Mouse (Mus musculus) neural tube, embryonic 14.5 days (tissue): Measurements from ENCODE around the gene Fgfr2. TPM values are rescaled to one million over a fixed set of nuclear protein-coding genes. Genes with fewer than 3 reads are reported as not detected.

Experiments
- ATAC-seq: fragments of 200-750 bp; cut with Nextera tagmentation; 2 replicates; pipeline ENCODE4 v1.8.0; 2017; ENCODE audit warnings: low read depth, mild to moderate bottlenecking, moderate TSS enrichment, moderate library complexity
- H3K27ac ChIP-seq: fragments of 300-500 bp; sonication (generic); 2 replicates; pipeline ENCODE4 v1.5.1; 2014; ENCODE audit warnings: low read depth, mild to moderate bottlenecking, control low read depth, low read length, moderate library complexity, mixed read lengths
- H3K27me3 ChIP-seq: fragments of 300-500 bp; sonication (generic); 2 replicates; pipeline ENCODE4 v1.6.1; 2014; ENCODE audit warnings: low read length; ENCODE audit not compliant: control insufficient read depth, insufficient read depth
- H3K36me3 ChIP-seq: fragments of 300-500 bp; sonication (generic); 2 replicates; pipeline ENCODE4 v1.6.1; 2014; ENCODE audit warnings: low read length, mixed read lengths; ENCODE audit not compliant: control insufficient read depth, insufficient read depth
- H3K4me1 ChIP-seq: fragments of 300-500 bp; sonication (generic); 2 replicates; pipeline ENCODE4 v1.6.1; 2014; ENCODE audit warnings: low read length; ENCODE audit not compliant: control insufficient read depth, insufficient read depth
- H3K4me2 ChIP-seq: fragments of 300-500 bp; sonication (generic); 2 replicates; pipeline ENCODE4 v1.6.1; 2014; ENCODE audit warnings: mild to moderate bottlenecking, low read depth, low read length, control low read depth
- H3K4me3 ChIP-seq: fragments of 300-500 bp; sonication (generic); 2 replicates; pipeline ENCODE4 v1.5.1; 2014; ENCODE audit warnings: low read depth, low read length, control low read depth, mixed read lengths
- H3K9ac ChIP-seq: fragments of 300-500 bp; sonication (generic); replicated peaks from 2 replicates; pipeline ENCODE4 v1.6.1; 2014; ENCODE audit warnings: low read depth, mild to moderate bottlenecking, control low read depth, low read length, mixed read lengths
- H3K9me3 ChIP-seq: fragments of 300-500 bp; sonication (generic); 2 replicates; pipeline ENCODE4 v1.6.1; 2016; ENCODE audit warnings: low read length; ENCODE audit not compliant: control insufficient read depth
- WGBS: fragments of 180-500 bp; shearing (Covaris S2); extraction: QIAGEN DNeasy Blood & Tissue Kit; methylation state at CpG from one replicate; pipeline ENCODE4 v1.1.7; 2014; 5-methylcytosine and 5-hydroxymethylcytosine counted together
- polyA plus RNA-seq: library from polyadenylated mRNA; unstranded; fragments of >200 nt; fragmentation: Nextera tagmentation; extraction: Ambion mirVana; gene quantifications from 2 replicates; pipeline ENCODE4 v1.2.1, GENCODE M21; 2014

Fgfr2 gene
- polyA plus RNA-seq, 1 experiment from 2014 or later: 28.1 TPM

- no peaks in the 10 kb centered on the region for H3K36me3 ChIP-seq
- no peak overlapping the region for H3K4me2 ChIP-seq
- no peaks in the 10 kb centered on the region for H3K4me1 ChIP-seq
- H3K27me3 ChIP-seq: no peaks in the 10 kb centered on the region
- H3K27ac ChIP-seq: no peak overlapping the region
- no peaks in the 10 kb centered on the region for H3K9me3 ChIP-seq
- no peak overlapping the region for H3K9ac ChIP-seq
- H3K4me3 ChIP-seq: no peak overlapping the region
- WGBS: 82% methylated on average over 7 of the region's 7 CpGs
- ATAC-seq: no peak
Measured at GRCm38 (mm10) chr7:132091551-132091950, 1031.6 kb downstream of the Fgfr2 start.

- no peak for ATAC-seq
- Histone ChIP-seq H3K27ac (no peak overlapping the region), H3K9ac (no peak overlapping the region), H3K27me3 (no peaks in the 10 kb centered on the region), H3K4me1 (no peaks in the 10 kb centered on the region), H3K4me2 (no peak overlapping the region), H3K4me3 (no peak overlapping the region), H3K9me3 (no peaks in the 10 kb centered on the region), H3K36me3 (no peaks in the 10 kb centered on the region)
- WGBS: 84% methylated on average over 6 of the region's 6 CpGs
Measured at GRCm38 (mm10) chr7:132088606-132089005, 1034.5 kb downstream of the Fgfr2 start.

GRCm38 (mm10) chr7:132088181-132088580 lies 1035.0 kb downstream of the Fgfr2 start:
- 88% methylated on average over 4 of the region's 4 CpGs for WGBS
- no peak overlapping the region for H3K4me3 ChIP-seq
- ATAC-seq: no peak

GRCm38 (mm10) chr7:132075825-132076224 lies 1047.3 kb downstream of the Fgfr2 start:
- Histone ChIP-seq H3K36me3 (no peaks in the 10 kb centered on the region), H3K27me3 (no peaks in the 10 kb centered on the region), H3K27ac (no peak overlapping the region), H3K9me3 (no peaks in the 10 kb centered on the region), H3K9ac (no peak overlapping the region), H3K4me2 (no peak overlapping the region), H3K4me1 (no peaks in the 10 kb centered on the region), H3K4me3 (no peak overlapping the region)
- WGBS: 77% methylated on average over 1 of the region's 1 CpGs
- no peak for ATAC-seq

More at GRCm38 (mm10) chr7:132088181-132088580, 1035.0 kb downstream of the Fgfr2 start:
- H3K27ac ChIP-seq: no peak overlapping the region
- no peak overlapping the region for H3K9ac ChIP-seq
- H3K27me3 ChIP-seq: no peaks in the 10 kb centered on the region
- H3K4me1 ChIP-seq: no peaks in the 10 kb centered on the region
- no peak overlapping the region for H3K4me2 ChIP-seq
- no peaks in the 10 kb centered on the region for H3K36me3 ChIP-seq
- no peaks in the 10 kb centered on the region for H3K9me3 ChIP-seq

- no peaks in the 10 kb centered on the region for H3K4me1 ChIP-seq
- no peak overlapping the region for H3K9ac ChIP-seq
- H3K9me3 ChIP-seq: no peaks in the 10 kb centered on the region
- no peak overlapping the region for H3K27ac ChIP-seq
- no peak overlapping the region for H3K4me3 ChIP-seq
- H3K36me3 ChIP-seq: no peaks in the 10 kb centered on the region
- no peak overlapping the region for H3K4me2 ChIP-seq
- H3K27me3 ChIP-seq: no peaks in the 10 kb centered on the region
- WGBS: 73% methylated on average over 3 of the region's 3 CpGs
- ATAC-seq: no peak
Measured at GRCm38 (mm10) chr7:132074503-132074902, 1048.6 kb downstream of the Fgfr2 start.

GRCm38 (mm10) chr7:132070877-132071625 lies 1052.1 kb downstream of the Fgfr2 start:
- Histone ChIP-seq H3K9ac (no peak overlapping the region), H3K4me3 (no peak overlapping the region), H3K36me3 (no peaks in the 10 kb centered on the region), H3K27ac (no peak overlapping the region), H3K4me1 (no peaks in the 10 kb centered on the region), H3K4me2 (no peak overlapping the region), H3K9me3 (no peaks in the 10 kb centered on the region), H3K27me3 (no peaks in the 10 kb centered on the region)
- no peak for ATAC-seq
- 88% methylated on average over 6 of the region's 6 CpGs for WGBS

- Histone ChIP-seq H3K4me1 (no peaks in the 10 kb centered on the region), H3K4me3 (no peak overlapping the region), H3K9ac (no peak overlapping the region), H3K9me3 (no peaks in the 10 kb centered on the region), H3K4me2 (no peak overlapping the region), H3K27ac (no peak overlapping the region), H3K36me3 (no peaks in the 10 kb centered on the region), H3K27me3 (no peaks in the 10 kb centered on the region)
- WGBS: 85% methylated on average over 5 of the region's 5 CpGs
- ATAC-seq: no peak
Measured at GRCm38 (mm10) chr7:132067951-132068350, 1055.2 kb downstream of the Fgfr2 start.

- Histone ChIP-seq H3K4me1 (no peaks in the 10 kb centered on the region), H3K4me3 (no peak overlapping the region), H3K27ac (no peak overlapping the region), H3K9ac (no peak overlapping the region), H3K27me3 (no peaks in the 10 kb centered on the region), H3K9me3 (no peaks in the 10 kb centered on the region), H3K4me2 (no peak overlapping the region), H3K36me3 (no peaks in the 10 kb centered on the region)
- ATAC-seq: no peak
- 86% methylated on average over 5 of the region's 5 CpGs for WGBS
Measured at GRCm38 (mm10) chr7:132067511-132067910, 1055.6 kb downstream of the Fgfr2 start.

GRCm38 (mm10) chr7:132060116-132060515 lies 1063.0 kb downstream of the Fgfr2 start:
- Histone ChIP-seq H3K9me3 (no peaks in the 10 kb centered on the region), H3K4me1 (peaks cover 9% of the 10 kb centered on the region), H3K9ac (no peak overlapping the region), H3K27me3 (no peaks in the 10 kb centered on the region), H3K36me3 (no peaks in the 10 kb centered on the region), H3K4me3 (no peak overlapping the region), H3K27ac (no peak overlapping the region), H3K4me2 (no peak overlapping the region)
- ATAC-seq: no peak
- WGBS: 77% methylated on average over 7 of the region's 7 CpGs
